Mouse (Mus musculus) MEL (cell line): ENCODE measurements around the gene Tpmt.

Experiments
- CTCF ChIP-seq, 3 experiments: IDR thresholded peaks in 2 of 3; conservative IDR thresholded peaks in 1 of 3; 2 replicates each; pipeline ENCODE4 v1.5.1; 2011 to 2012; ENCODE audit warnings: low read length in 3 of 3, low read depth in 2 of 3, mild to moderate bottlenecking in 2 of 3, improper control_type of control experiment in 1 of 3, inconsistent platforms in 1 of 3, mixed read lengths in 1 of 3, moderate library complexity in 1 of 3; ENCODE audit not compliant: control insufficient read depth in 1 of 3, insufficient read depth in 1 of 3, poor library complexity in 1 of 3, severe bottlenecking in 1 of 3
- ETS1 ChIP-seq: IDR thresholded peaks from 2 replicates; pipeline ENCODE4 v1.6.1; 2012; ENCODE audit warnings: low read depth, mild to moderate bottlenecking, inconsistent platforms, low read length, improper control_type of control experiment, moderate library complexity
- GATA1 ChIP-seq: IDR thresholded peaks from 2 replicates; pipeline ENCODE4 v1.6.1; 2011; ENCODE audit warnings: low read depth, low read length, improper control_type of control experiment
- HCFC1 ChIP-seq: IDR thresholded peaks from 2 replicates; pipeline ENCODE4 v1.6.1; 2012; ENCODE audit warnings: low read depth, mild to moderate bottlenecking, inconsistent platforms, low read length, improper control_type of control experiment, moderate library complexity
- NRF1 ChIP-seq: IDR thresholded peaks from 2 replicates; pipeline ENCODE4 v1.6.1; 2014; ENCODE audit warnings: low read depth, mild to moderate bottlenecking, inconsistent platforms, low read length, improper control_type of control experiment, moderate library complexity; ENCODE audit not compliant: poor library complexity, insufficient read depth, severe bottlenecking
- POLR2A ChIP-seq, 2 experiments: IDR thresholded peaks; 2 replicates each; pipeline ENCODE4 v1.6.1; 2011 to 2012; ENCODE audit warnings: low read length in 2 of 2, mild to moderate bottlenecking in 2 of 2, control low read depth in 1 of 2, improper control_type of control experiment in 1 of 2, low read depth in 1 of 2, moderate library complexity in 1 of 2; ENCODE audit not compliant: control insufficient read depth in 1 of 2, insufficient read depth in 1 of 2, poor library complexity in 1 of 2

DNA sequence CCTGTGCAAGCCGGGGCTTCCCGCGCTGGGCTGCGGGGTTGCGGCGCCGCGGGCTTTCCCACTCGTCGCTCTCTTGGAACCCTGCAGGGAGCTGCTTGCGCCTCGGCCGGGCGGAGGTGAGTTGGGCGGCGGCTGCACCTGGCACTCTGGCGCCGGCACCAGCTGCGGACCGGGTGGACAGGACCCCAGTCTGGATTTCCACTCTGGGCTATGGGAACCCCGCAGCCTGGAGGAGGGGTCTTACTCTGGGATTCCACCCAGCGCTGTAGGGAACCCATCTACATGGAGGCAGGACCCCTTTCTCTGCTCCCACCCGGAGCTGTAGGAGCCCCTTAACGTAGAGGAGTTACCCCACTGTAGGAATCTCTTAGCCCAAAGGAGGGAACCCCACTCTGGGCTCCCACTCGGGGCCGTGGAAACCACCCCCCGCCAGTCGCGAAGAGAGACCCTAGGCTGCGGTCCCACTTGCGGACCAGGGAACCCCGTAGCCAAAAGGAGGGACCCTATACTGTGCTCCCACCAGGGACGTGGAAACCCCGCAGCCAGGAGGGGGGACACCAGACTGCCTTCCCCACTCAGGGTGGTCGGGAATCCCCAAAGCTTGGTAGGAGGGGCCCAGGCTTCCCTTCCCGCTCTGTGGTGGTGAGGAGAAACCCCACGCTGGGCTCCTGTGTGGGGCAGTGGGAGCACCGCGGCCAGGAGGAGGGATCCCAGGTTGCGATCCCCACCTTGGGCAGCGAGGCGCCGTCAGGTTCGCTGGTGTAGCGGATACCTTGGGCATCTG is 512 bp downstream of the Tpmt start:
- no peak for TF ChIP-seq CTCF (IDR thresholded peaks at IDR 0.05 in 2 of 3, conservative IDR thresholded peaks at IDR 0.05 in 1 of 3; ENCODE audit: control insufficient read depth in 1 of 3, insufficient read depth in 1 of 3, low read depth in 2 of 3, low read length in 3 of 3, poor library complexity in 1 of 3, severe bottlenecking in 1 of 3)
- no peak for TF ChIP-seq NRF1
- TF ChIP-seq POLR2A (IDR thresholded peaks at IDR 0.05; ENCODE audit: control insufficient read depth in 1 of 2, insufficient read depth in 1 of 2, low read depth in 1 of 2, low read length in 2 of 2, poor library complexity in 1 of 2), result no peak
- TF ChIP-seq ETS1, result no peak
- TF ChIP-seq HCFC1, result no peak
- TF ChIP-seq GATA1, result no peak
